Mouse (Mus musculus) MEL (cell line): ENCODE results near the gene Grik4. TPM values are rescaled to one million over a fixed set of nuclear protein-coding genes. Genes with fewer than 3 reads are reported as not detected.

Experiments
- DNase-seq: peaks from one replicate; pipeline ENCODE4 v3.0.0; 2011; ENCODE audit warnings: low read depth, low spot score
- H3K27ac ChIP-seq: 2 replicates; pipeline ENCODE4 v1.5.1; 2012; ENCODE audit warnings: low read depth, mild to moderate bottlenecking, control low read depth, low read length, moderate library complexity; ENCODE audit not compliant: control insufficient read depth
- H3K27me3 ChIP-seq, 2 experiments: fragments of 150-350 bp in 1 of 2; sonication (generic) in 1 of 2; 2 replicates each; pipeline ENCODE4 v1.6.1; 2012; ENCODE audit warnings: low read length in 2 of 2, mild to moderate bottlenecking in 2 of 2, improper control_type of control experiment in 1 of 2, moderate library complexity in 1 of 2; ENCODE audit not compliant: insufficient read depth in 2 of 2, control insufficient read depth in 1 of 2
- H3K36me3 ChIP-seq, 2 experiments: 2 replicates each; pipeline ENCODE4 v1.6.1; 2012 to 2014; ENCODE audit warnings: low read length in 2 of 2, improper control_type of control experiment in 1 of 2, inconsistent platforms in 1 of 2, mild to moderate bottlenecking in 1 of 2; ENCODE audit not compliant: insufficient read depth in 2 of 2, control insufficient read depth in 1 of 2
- H3K4me1 ChIP-seq, 2 experiments: fragments of 150-350 bp in 1 of 2; sonication (generic) in 1 of 2; 2 replicates each; pipeline ENCODE4 v1.6.1; 2012; ENCODE audit warnings: low read length in 2 of 2, improper control_type of control experiment in 1 of 2, mild to moderate bottlenecking in 1 of 2; ENCODE audit not compliant: insufficient read depth in 2 of 2, control insufficient read depth in 1 of 2
- H3K4me3 ChIP-seq, 2 experiments: fragments of 150-350 bp in 1 of 2; sonication (generic) in 1 of 2; 2 replicates each; pipeline ENCODE4 v1.5.1; 2012; ENCODE audit warnings: low read depth in 2 of 2, low read length in 2 of 2, mild to moderate bottlenecking in 2 of 2, moderate library complexity in 2 of 2, control low read depth in 1 of 2, improper control_type of control experiment in 1 of 2; ENCODE audit not compliant: control insufficient read depth in 1 of 2, insufficient read depth in 1 of 2
- H3K79me2 ChIP-seq: 2 replicates; pipeline ENCODE4 v1.6.1; 2012; ENCODE audit warnings: mild to moderate bottlenecking, low read length, moderate library complexity; ENCODE audit not compliant: control insufficient read depth, poor library complexity, insufficient read depth
- H3K9ac ChIP-seq: 2 replicates; pipeline ENCODE4 v1.6.1; 2012; ENCODE audit warnings: low read depth, mild to moderate bottlenecking, control low read depth, low read length, moderate library complexity; ENCODE audit not compliant: control insufficient read depth, poor library complexity, severe bottlenecking
- H3K9me3 ChIP-seq: fragments of 150-350 bp; sonication (generic); replicated peaks from 2 replicates; pipeline ENCODE4 v1.6.1; 2012; ENCODE audit warnings: mild to moderate bottlenecking, low read length, improper control_type of control experiment, moderate library complexity; ENCODE audit not compliant: insufficient read depth
- BHLHE40 ChIP-seq: IDR thresholded peaks from 2 replicates; pipeline ENCODE4 v1.6.1; 2012; ENCODE audit warnings: low read depth, mild to moderate bottlenecking, inconsistent platforms, low read length, improper control_type of control experiment, borderline replicate concordance
- CHD1 ChIP-seq: IDR thresholded peaks from 2 replicates; pipeline ENCODE4 v1.6.1; 2012; ENCODE audit warnings: low read depth, mild to moderate bottlenecking, inconsistent platforms, low read length, improper control_type of control experiment
- CHD2 ChIP-seq: IDR thresholded peaks from 2 replicates; pipeline ENCODE4 v1.6.1; 2011; ENCODE audit warnings: low read length, improper control_type of control experiment
- CTCF ChIP-seq, 3 experiments: IDR thresholded peaks in 2 of 3; conservative IDR thresholded peaks in 1 of 3; 2 replicates each; pipeline ENCODE4 v1.5.1; 2011 to 2012; ENCODE audit warnings: low read length in 3 of 3, low read depth in 2 of 3, mild to moderate bottlenecking in 2 of 3, improper control_type of control experiment in 1 of 3, inconsistent platforms in 1 of 3, mixed read lengths in 1 of 3, moderate library complexity in 1 of 3; ENCODE audit not compliant: control insufficient read depth in 1 of 3, insufficient read depth in 1 of 3, poor library complexity in 1 of 3, severe bottlenecking in 1 of 3
- E2F4 ChIP-seq: IDR thresholded peaks from 2 replicates; pipeline ENCODE4 v1.6.1; 2011; ENCODE audit warnings: low read depth, low read length, improper control_type of control experiment, borderline replicate concordance
- ETS1 ChIP-seq: IDR thresholded peaks from 2 replicates; pipeline ENCODE4 v1.6.1; 2012; ENCODE audit warnings: low read depth, mild to moderate bottlenecking, inconsistent platforms, low read length, improper control_type of control experiment, moderate library complexity
- GATA1 ChIP-seq: IDR thresholded peaks from 2 replicates; pipeline ENCODE4 v1.6.1; 2011; ENCODE audit warnings: low read depth, low read length, improper control_type of control experiment
- KAT2A ChIP-seq: conservative IDR thresholded peaks from 2 replicates; pipeline ENCODE4 v1.6.1; 2012; ENCODE audit warnings: low read depth, low read length, improper control_type of control experiment, inconsistent platforms
- MAX ChIP-seq: IDR thresholded peaks from 2 replicates; pipeline ENCODE4 v1.6.1; 2011; ENCODE audit warnings: low read length, improper control_type of control experiment
- MAZ ChIP-seq: IDR thresholded peaks from 2 replicates; pipeline ENCODE4 v1.6.1; 2012; ENCODE audit warnings: low read depth, mild to moderate bottlenecking, inconsistent platforms, low read length, improper control_type of control experiment
- MXI1 ChIP-seq: IDR thresholded peaks from 2 replicates; pipeline ENCODE4 v1.6.1; 2011; ENCODE audit warnings: mild to moderate bottlenecking, low read depth, low read length, improper control_type of control experiment
- MYC ChIP-seq: IDR thresholded peaks from 2 replicates; pipeline ENCODE4 v1.6.1; 2011; ENCODE audit warnings: low read depth, mild to moderate bottlenecking, low read length, improper control_type of control experiment, moderate library complexity
- NELFE ChIP-seq: IDR thresholded peaks from 2 replicates; pipeline ENCODE4 v1.6.1; 2011; ENCODE audit warnings: low read depth, low read length, improper control_type of control experiment
- POLR2A ChIP-seq, 2 experiments: IDR thresholded peaks; 2 replicates each; pipeline ENCODE4 v1.6.1; 2011 to 2012; ENCODE audit warnings: low read length in 2 of 2, mild to moderate bottlenecking in 2 of 2, control low read depth in 1 of 2, improper control_type of control experiment in 1 of 2, low read depth in 1 of 2, moderate library complexity in 1 of 2; ENCODE audit not compliant: control insufficient read depth in 1 of 2, insufficient read depth in 1 of 2, poor library complexity in 1 of 2
- RAD21 ChIP-seq: IDR thresholded peaks from 2 replicates; pipeline ENCODE4 v1.6.1; 2011; ENCODE audit warnings: mild to moderate bottlenecking, low read depth, low read length, improper control_type of control experiment
- SIN3A ChIP-seq: IDR thresholded peaks from 2 replicates; pipeline ENCODE4 v1.6.1; 2012; ENCODE audit warnings: low read length, improper control_type of control experiment, inconsistent platforms
- SMC3 ChIP-seq: IDR thresholded peaks from 2 replicates; pipeline ENCODE4 v1.6.1; 2011; ENCODE audit warnings: low read depth, low read length, improper control_type of control experiment
- TBP ChIP-seq: IDR thresholded peaks from 2 replicates; pipeline ENCODE4 v1.8.0; 2011; ENCODE audit warnings: low read depth, low read length, improper control_type of control experiment
- USF1 ChIP-seq: IDR thresholded peaks from 2 replicates; pipeline ENCODE4 v1.6.1; 2014; ENCODE audit warnings: low read depth, mild to moderate bottlenecking, inconsistent platforms, low read length, improper control_type of control experiment, moderate library complexity
- ZC3H11A ChIP-seq: IDR thresholded peaks from 2 replicates; pipeline ENCODE4 v1.6.1; 2012; ENCODE audit warnings: low read depth, mild to moderate bottlenecking, inconsistent platforms, low read length, improper control_type of control experiment
- ZNF384 ChIP-seq: IDR thresholded peaks from 2 replicates; pipeline ENCODE4 v1.6.1; 2012; ENCODE audit warnings: low read depth, mild to moderate bottlenecking, inconsistent platforms, low read length, improper control_type of control experiment
- polyA plus RNA-seq, 2 experiments: library from polyadenylated mRNA; stranded (reverse) in 1 of 2; unstranded in 1 of 2; fragments of >175 nt in 1 of 2; fragments of >200 nt in 1 of 2; gene quantifications; 2 replicates each; pipeline versions ENCODE4 v1.2.1 to v1.2.4; 2012; ENCODE audit warnings: low replicate concordance in 2 of 2, low read depth in 1 of 2; ENCODE audit not compliant: insufficient read length in 2 of 2, insufficient read depth in 1 of 2, missing spikeins in 1 of 2
- total RNA-seq: library from RNA; depleted of rRNA; stranded (reverse); fragments of 300-350 nt; gene quantifications from 2 replicates; pipeline ENCODE4 v1.2.3, GENCODE M21; 2012

The Grik4 gene
- total and polyA plus RNA-seq, 3 experiments, result 0.17 TPM; not detected in 2

GRCm38 (mm10) chr9:42573180-42573579, 371.1 kb downstream of the Grik4 start:
- H3K4me1 ChIP-seq, result no peaks in the 10 kb centered on the region
- no peak overlapping the region for H3K4me3 ChIP-seq
- DNase-seq, result peak; percentile 31
- H3K36me3 ChIP-seq, result no peaks in the 10 kb centered on the region
- H3K9ac ChIP-seq, result no peak overlapping the region
- TF ChIP-seq MXI1, result no peak
- TF ChIP-seq ZC3H11A, result 0 out of 2 replicates have a peak, but pooled peaks have one; percentile 14
- peak; percentile 43 for TF ChIP-seq SMC3
- TF ChIP-seq RAD21, result peak; percentile 33
- TF ChIP-seq NELFE, result no peak
- no peak for TF ChIP-seq MAZ
- TF ChIP-seq ZNF384, result no peak
- TF ChIP-seq CTCF (IDR thresholded peaks at IDR 0.05 in 2 of 3, conservative IDR thresholded peaks at IDR 0.05 in 1 of 3; ENCODE audit: control insufficient read depth in 1 of 3, insufficient read depth in 1 of 3, low read depth in 2 of 3, low read length in 3 of 3, poor library complexity in 1 of 3, severe bottlenecking in 1 of 3), result peak; percentile 25 to 57 (median 54); a peak in 5 of 6 replicates
- no peak for TF ChIP-seq TBP
- no peak for TF ChIP-seq CHD2
- TF ChIP-seq CHD1, result no peak
- TF ChIP-seq, all 39 proteins: peak for 4
- no peak overlapping the region for H3K27ac ChIP-seq
- H3K27me3 ChIP-seq, result no peaks in the 10 kb centered on the region
- H3K9me3 ChIP-seq, result no peaks in the 10 kb centered on the region
- H3K79me2 ChIP-seq, result no peaks in the 10 kb centered on the region

GRCm38 (mm10) chr9:42565921-42566320, 378.4 kb downstream of the Grik4 start:
- H3K4me1 ChIP-seq, result no peaks in the 10 kb centered on the region
- no peak for TF ChIP-seq ETS1
- no peak for TF ChIP-seq CTCF (IDR thresholded peaks at IDR 0.05 in 2 of 3, conservative IDR thresholded peaks at IDR 0.05 in 1 of 3; ENCODE audit: control insufficient read depth in 1 of 3, insufficient read depth in 1 of 3, low read depth in 2 of 3, low read length in 3 of 3, poor library complexity in 1 of 3, severe bottlenecking in 1 of 3)
- no peak for TF ChIP-seq E2F4
- no peak for TF ChIP-seq RAD21
- TF ChIP-seq GATA1, result no peak
- TF ChIP-seq POLR2A (IDR thresholded peaks at IDR 0.05; ENCODE audit: control insufficient read depth in 1 of 2, insufficient read depth in 1 of 2, low read depth in 1 of 2, low read length in 2 of 2, poor library complexity in 1 of 2), result no peak
- TF ChIP-seq MAX, result no peak
- TF ChIP-seq USF1, result no peak
- no peak for TF ChIP-seq KAT2A
- no peak for TF ChIP-seq SIN3A
- TF ChIP-seq BHLHE40, result no peak
- no peak for TF ChIP-seq MYC
- H3K79me2 ChIP-seq, result no peaks in the 10 kb centered on the region
- no peak overlapping the region for H3K4me3 ChIP-seq
- no peak overlapping the region for H3K27ac ChIP-seq
- H3K27me3 ChIP-seq, result no peaks in the 10 kb centered on the region
- no peak overlapping the region for H3K9ac ChIP-seq
- no peaks in the 10 kb centered on the region for H3K9me3 ChIP-seq
- no peak for DNase-seq
- no peaks in the 10 kb centered on the region for H3K36me3 ChIP-seq
